Mouse (Mus musculus): ENCODE measurements around the gene Git2. TPM values are rescaled to one million over a fixed set of nuclear protein-coding genes. Genes with fewer than 3 reads are reported as not detected.
A peak's percentile ranks its signal among the peaks of the same experiment; 100 is the strongest.

Gene Git2
- polyA plus RNA-seq (2017; shearing (Covaris generic)) = 100 to 1,000 TPM; 115 to 202 (median 146) TPM

GRCm38 (mm10) chr5:114775056-114775979, at the start of gene Git2:
TSS of gene Git2 (minus strand) at chr5:114775517.
- no peak for ATAC-seq

DNA sequence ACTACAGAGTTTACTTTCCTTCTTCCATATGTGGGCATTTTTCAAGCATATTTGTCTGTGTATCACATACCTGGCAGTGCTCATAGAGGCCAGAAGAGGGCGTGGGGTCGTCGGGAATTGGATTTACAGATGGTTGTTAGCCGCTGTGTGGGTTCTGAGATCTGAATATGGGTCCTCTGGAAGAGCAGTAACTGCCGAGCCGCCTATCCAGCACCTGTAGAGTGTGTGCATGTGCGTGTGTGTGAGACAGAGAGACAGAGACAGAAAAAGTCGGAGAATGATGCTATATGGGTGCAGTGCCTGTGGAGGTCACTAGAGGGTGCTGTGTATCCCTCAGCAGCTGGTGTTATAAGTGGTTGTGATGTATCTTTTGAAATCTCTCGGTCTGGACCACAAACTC, 48.9 kb upstream of the Git2 start:
- peak; percentile 38 for ATAC-seq

- ATAC-seq = peak; percentile 35
Observed at GRCm38 (mm10) chr5:114822796-114823688, 47.7 kb upstream of the Git2 start, which contains the start of gene 1500011B03Rik. TSS of gene 1500011B03Rik (minus strand) at chr5:114823468.

- ATAC-seq = no peak
Observed at GRCm38 (mm10) chr5:114818124-114818523, 42.8 kb upstream of the Git2 start.

- no peak for ATAC-seq
Observed at GRCm38 (mm10) chr5:114816599-114816998, 41.3 kb upstream of the Git2 start.

DNA sequence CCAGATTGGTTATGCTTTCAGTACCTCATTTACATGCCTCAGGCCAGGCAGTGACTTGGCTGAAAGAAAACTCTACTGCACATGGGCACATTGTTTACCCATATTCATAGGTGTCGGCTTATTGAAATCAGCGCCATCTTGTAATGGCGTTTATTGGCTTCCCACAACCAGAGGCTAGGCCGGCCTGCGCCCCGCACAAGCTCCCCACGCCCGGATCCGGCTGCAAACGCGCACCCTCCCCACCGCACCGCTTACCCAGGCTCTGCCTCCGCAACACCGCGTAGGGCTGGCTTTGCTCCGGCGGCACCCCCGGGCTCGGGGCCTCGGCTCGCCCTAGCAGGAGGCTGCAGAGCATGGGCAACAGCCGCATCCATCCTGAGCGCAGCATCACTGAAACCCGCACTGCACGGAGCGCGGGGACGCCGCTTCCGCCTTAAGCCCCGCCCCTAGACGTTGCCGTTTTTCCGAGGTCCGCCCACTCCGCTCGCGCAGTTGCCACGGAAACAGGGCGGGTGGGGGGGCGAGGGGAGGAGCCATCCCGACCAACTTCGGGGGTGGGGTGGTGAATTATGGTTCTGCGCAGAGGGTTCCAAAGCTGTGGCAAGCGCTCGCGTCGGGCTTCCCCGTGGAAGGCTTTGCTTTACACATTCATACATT, 38.3 kb upstream of the Git2 start:
- peak; percentile 98 for ATAC-seq

GRCm38 (mm10) chr5:114809826-114810225, 34.5 kb upstream of the Git2 start:
- ATAC-seq = no peak

DNA sequence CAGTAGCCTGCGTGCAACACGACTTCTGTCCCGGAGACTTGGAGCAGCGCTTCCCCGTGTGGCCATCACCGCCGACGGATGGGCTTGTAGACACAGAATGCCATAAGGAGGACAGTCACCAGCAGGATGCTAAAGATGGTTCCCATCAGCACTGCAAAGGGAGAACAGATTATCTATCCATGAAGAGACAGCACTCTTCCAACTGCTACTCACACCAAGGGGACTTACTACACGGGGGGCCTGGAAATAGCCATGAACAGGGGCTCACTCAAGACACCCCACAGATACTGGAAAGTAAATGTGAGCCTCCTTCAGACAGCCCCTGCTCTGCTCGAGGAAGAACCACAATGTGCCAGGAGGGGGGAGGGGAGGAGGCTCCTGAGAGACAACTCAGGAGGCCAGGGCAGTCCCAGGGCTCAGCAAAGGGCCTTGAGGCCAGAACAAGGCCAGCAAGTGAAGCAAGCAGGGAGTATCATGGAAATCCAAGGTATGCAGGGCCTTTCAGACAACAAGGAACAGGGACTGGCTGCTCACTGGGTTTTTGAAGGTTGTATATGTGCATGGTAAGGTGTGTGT, 34.0 kb upstream of the Git2 start:
- ATAC-seq = no peak

- ATAC-seq = no peak
Observed at GRCm38 (mm10) chr5:114808385-114808784, 33.1 kb upstream of the Git2 start.

DNA sequence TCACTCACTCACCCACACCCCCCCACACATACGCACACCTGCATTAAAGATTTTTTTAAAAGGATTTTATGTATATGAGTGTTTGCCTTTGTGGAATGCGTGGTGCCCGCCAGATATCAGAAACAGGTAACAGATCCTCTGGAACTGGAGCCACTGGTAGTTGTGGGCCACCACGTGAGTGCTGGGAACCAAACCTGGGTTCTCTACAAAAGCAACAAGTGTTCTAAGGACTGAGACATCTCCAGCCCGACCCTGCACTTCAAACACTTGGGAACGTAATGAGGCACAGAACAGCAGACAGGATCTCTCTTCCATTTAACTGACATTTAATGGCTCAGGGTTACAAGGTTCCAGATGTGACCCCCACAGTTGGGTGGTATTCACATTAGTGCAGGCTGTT, 32.6 kb upstream of the Git2 start:
- ATAC-seq = no peak

DNA sequence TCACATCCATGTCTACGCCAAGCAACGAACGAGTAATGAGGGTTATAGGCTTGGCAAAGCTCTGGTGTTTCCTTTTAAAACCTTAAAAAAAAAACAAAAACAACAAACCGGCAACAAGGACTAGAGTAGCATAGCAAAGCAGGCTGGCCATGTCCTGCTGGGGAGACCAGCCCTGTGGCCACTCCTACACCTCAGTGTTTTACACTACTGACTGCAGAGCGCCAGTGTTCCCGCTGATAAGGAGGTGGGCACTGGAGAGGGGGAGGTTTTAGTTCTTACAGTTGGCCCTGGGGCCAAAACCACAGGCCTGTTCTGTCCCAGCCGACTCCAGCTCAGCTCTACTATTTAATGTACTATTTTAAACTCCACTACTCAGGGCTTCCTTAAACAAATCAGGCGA, 32.2 kb upstream of the Git2 start:
- no peak for ATAC-seq

GRCm38 (mm10) chr5:114807063-114807462, 31.7 kb upstream of the Git2 start:
- no peak for ATAC-seq

DNA sequence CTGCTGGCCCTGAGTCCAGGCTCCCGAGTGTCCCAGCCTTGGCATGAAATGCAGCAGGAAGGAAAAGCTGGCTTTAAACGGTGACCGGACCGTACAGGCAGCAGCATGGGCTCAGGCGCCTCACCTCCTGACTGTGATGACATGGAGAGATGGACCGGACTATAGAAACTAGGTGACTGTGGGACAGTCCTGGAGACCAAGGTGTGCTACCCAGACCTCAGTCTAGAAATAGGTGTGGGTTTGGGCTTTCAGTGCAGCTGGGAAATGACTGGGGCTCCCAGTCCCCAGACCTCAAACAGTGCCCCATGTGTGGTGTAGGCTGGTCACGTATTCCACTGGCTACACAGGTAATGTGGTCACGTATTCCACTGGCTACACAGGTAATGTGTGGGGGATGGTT, 31.3 kb upstream of the Git2 start:
- ATAC-seq = no peak

DNA sequence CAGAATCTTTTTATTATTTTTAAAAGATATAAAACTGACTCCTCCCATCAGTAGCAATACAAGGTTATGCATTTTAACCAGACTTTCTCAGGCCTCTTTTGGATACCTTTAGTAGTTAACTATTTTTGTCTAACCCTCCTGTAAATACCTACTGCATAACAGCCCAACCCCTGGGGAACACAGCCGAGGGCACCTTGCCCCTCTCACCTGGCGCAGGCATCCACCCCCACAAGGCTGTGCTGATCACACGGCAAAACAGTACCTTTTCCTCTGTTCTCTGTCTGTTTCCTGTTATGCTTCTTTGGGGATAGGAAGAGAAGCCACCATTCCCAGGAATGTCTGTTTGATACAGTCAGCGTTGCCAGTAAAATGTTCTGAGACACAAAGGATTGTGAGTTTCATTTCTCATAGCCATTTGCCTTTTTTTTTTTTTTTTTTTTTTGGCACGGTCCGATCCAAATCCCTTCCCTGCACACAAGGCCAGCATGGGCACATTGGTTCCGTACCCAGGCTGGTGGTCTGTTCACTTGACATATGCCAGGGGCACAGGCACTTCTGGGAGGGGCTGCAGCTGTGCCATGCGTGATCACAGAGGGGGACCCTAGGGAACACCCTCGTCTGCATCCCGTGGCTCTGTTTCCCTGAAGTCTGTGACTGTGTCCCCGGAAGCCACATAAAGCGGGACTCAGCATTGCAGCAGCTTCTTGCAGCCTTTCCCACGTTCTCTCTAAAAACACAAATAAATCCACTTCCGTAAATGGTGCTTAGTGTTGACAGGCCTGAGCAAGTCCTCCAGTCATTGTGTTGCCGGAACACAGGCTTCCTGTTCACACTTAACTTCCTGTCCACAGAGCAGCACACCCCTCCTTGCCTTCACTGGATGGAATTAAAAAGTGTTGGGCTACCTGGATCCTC, 30.4 kb upstream of the Git2 start:
- peak; percentile 94 for ATAC-seq

DNA sequence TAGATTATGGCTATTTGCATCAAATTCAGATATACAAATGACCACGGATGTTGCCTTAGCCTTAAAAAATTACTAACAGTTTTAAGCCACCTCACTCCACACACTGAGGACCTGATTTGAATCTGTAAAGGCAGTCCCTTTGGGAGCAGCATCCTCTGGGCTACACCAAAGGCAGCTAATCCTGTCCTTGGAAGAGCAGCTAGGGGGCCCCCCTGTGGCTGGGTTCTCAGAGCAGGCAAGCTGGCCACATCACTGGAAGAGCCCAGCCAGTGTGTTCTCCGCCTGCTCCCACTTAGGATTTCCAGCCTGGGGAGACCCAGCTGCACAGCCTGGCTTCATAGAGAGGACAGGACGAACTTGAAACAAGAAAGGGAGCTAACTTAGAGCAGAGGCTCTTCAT, 29.6 kb upstream of the Git2 start:
- ATAC-seq = no peak

GRCm38 (mm10) chr5:114804335-114804734, 29.0 kb upstream of the Git2 start:
- no peak for ATAC-seq

GRCm38 (mm10) chr5:114803231-114803630, 27.9 kb upstream of the Git2 start:
- no peak for ATAC-seq

DNA sequence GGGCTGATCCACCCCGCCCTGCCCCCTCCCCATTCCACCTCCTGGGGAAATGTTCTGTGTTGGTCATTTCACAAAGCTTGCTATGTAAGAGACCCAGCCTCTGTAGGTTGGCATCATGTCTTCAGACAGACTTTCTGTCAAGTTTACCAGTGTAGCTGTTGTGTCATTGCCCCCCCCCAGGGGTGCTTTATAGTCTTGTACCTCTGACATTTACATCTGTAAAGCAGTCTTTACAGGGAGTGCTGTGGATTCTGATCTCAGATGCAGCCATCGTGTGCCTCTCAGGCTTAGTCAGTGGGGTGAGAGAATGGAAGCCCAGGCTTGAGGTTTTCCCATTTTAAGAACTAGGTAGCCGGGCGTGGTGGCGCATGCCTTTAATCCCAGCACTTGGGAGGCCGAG, 26.5 kb upstream of the Git2 start:
- no peak for ATAC-seq

DNA sequence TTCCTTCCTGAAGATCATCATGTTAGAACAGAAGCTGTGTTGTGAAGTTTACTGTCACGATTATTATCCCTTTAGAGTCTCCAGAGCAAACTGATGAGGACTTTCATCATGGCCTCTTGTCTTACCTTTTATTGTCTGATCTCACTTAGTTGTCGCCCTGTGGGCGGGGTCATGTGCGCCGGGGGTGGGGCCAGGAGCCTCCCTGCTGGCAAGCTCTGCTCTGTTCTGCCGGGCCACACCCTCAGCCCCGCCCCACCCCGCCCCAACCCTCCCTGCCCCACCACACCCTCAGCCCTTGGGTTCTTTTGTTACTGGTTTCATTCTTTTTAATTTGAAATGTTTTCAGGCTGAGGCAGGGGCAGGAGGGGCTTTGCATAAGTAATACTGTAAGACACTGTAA, 25.7 kb upstream of the Git2 start:
- no peak for ATAC-seq

GRCm38 (mm10) chr5:114799848-114800247, 24.5 kb upstream of the Git2 start:
- no peak for ATAC-seq

GRCm38 (mm10) chr5:114797253-114797652, 21.9 kb upstream of the Git2 start:
- ATAC-seq = no peak

All from inflammation-experienced regulatory T-cells, adult 6 months (primary cell).